Mouse (Mus musculus) layer of hippocampus, postnatal 36 days (tissue): ENCODE measurements around the gene Ugt2b35. TPM values are rescaled to one million over a fixed set of nuclear protein-coding genes. Genes with fewer than 3 reads are reported as not detected.
"Not testable (repeated sequence)": the region's sequence is repeated elsewhere in the genome, so short reads cannot be mapped to it uniquely, and the experiment has no call there.

Source experiments
- DNase-seq, 2 experiments: peaks; one replicate each; pipeline ENCODE4 v3.0.0; 2022
- total RNA-seq, 2 experiments: library from RNA; stranded (reverse); gene quantifications; 2 replicates each; pipeline ENCODE4 v1.2.3; 2021

The Ugt2b35 gene
- not detected for total RNA-seq

- DNase-seq, result no peak
Measured at GRCm38 (mm10) chr5:87000395-87001073, at the start of gene Ugt2b35. Gene Ugt2b35 (plus strand): TSS chr5:87000860.

GRCm38 (mm10) chr5:86960504-86960903 lies 40.2 kb upstream of the Ugt2b35 start:
- no peak for DNase-seq

- DNase-seq, result no peak
Measured at GRCm38 (mm10) chr5:86961587-86962358, 38.9 kb upstream of the Ugt2b35 start.

DNA sequence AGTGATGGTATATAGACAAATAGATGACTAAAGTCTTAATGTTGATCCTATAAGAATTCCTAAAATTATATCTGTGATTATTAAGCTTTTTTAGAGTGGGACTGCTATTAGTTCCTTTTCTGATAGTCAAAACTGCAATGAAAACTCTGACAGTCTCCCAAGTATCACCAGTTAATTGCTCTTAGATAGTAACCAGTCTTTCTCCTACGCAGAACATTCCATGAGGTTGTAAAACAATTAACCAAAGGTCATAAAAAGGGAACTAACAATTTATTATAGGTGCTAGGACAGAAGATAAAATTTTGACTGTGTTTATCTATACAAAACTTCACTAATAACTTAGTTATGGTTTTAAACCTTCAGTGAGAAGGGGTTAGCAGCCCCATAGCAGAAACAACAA lies 37.8 kb upstream of the Ugt2b35 start:
- DNase-seq, result not testable (repeated sequence)

GRCm38 (mm10) chr5:86967271-86967670 lies 33.4 kb upstream of the Ugt2b35 start:
- DNase-seq, result not testable (repeated sequence)

- no peak for DNase-seq
Measured at GRCm38 (mm10) chr5:87004735-87005134, 4.1 kb downstream of the Ugt2b35 start.

DNA sequence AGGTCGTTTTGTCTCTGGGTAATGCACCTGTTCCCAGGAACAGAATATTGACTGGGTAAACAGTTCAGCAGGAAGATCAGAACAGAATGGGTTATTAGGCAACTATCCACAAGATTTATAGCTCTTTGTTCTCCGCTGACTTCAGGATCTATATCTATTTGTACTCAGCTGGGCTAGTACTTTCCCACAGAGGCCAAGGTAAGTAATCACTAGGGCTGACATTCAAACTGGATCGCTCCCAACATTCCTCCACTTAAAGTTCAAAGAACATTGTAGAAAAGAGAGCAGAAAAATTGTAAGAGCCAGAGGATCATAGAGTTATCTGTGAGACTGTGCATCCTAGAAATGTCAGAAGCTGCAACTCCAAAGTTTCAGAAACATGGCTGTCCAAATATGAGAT lies 14.8 kb downstream of the Ugt2b35 start:
- DNase-seq, result no peak

GRCm38 (mm10) chr5:87027359-87027758 lies 26.7 kb downstream of the Ugt2b35 start:
- DNase-seq, result no peak

GRCm38 (mm10) chr5:87030624-87031023 lies 30.0 kb downstream of the Ugt2b35 start:
- DNase-seq, result no peak

Other genes with a start within 250 kb of the Ugt2b35 start
- gene Ythdc1, start 196.6 kb upstream of the Ugt2b35 start, total RNA-seq, result 10 to 100 TPM; 67.3 to 68.1 TPM
- gene Ugt2b34, start 93.9 kb upstream of the Ugt2b35 start, total RNA-seq, result not detected
- gene Ugt2b1, start 74.3 kb upstream of the Ugt2b35 start, total RNA-seq, result not detected
- not detected for gene Ugt2b36, start 91.7 kb downstream of the Ugt2b35 start, total RNA-seq
- not detected for gene Ugt2b5, start 139.5 kb downstream of the Ugt2b35 start, total RNA-seq